Mouse (Mus musculus) E14TG2a.4 (cell line): ENCODE data around the gene 1700029I15Rik.

ENCODE experiments used
- CTCF ChIP-seq: conservative IDR thresholded peaks from 2 replicates; pipeline ENCODE4 v1.5.1; 2014; ENCODE audit warnings: low read length
- POU5F1 ChIP-seq: IDR thresholded peaks from 2 replicates; pipeline ENCODE4 v1.6.1; 2014; ENCODE audit warnings: low read length, borderline replicate concordance

DNA sequence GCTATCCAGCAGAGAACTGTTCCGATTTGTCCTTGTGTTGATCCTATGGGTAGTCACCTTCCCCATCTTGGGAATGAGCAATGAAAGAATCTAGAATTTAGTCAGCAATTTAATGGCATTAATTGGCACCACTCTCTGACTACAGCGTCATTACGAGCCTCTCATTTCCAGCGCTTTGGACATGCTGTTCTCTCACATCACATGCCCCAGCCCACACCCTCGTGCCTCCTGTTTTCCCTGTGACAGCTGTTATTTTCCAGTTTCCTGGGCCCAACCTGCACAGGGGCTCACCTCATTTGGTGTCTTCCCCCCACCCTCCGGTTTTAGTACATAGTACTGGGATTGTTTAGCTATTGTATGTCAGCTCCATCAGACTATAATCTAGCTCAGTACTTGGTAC lies 52.7 kb downstream of the 1700029I15Rik start:
- no peak for TF ChIP-seq CTCF
- no peak for TF ChIP-seq POU5F1
